Mouse (Mus musculus) brain, embryonic 14.5 days (tissue): ENCODE measurements around the gene Cfap58.
A peak's percentile ranks its signal among the peaks of the same experiment; 100 is the strongest.

Experiments used
- CTCF ChIP-seq: fragments of 200-500 bp; IDR thresholded peaks from 2 replicates; pipeline ENCODE4 v1.5.1; 2012; ENCODE audit warnings: inconsistent platforms, mild to moderate bottlenecking, moderate library complexity, borderline replicate concordance; ENCODE audit not compliant: insufficient read depth, insufficient read length; ENCODE audit errors: extremely low read depth
- POLR2A ChIP-seq: fragments of 200-500 bp; IDR thresholded peaks from 2 replicates; pipeline ENCODE4 v1.6.1; 2012; ENCODE audit warnings: mild to moderate bottlenecking, inconsistent platforms, borderline replicate concordance; ENCODE audit not compliant: poor library complexity, insufficient read depth, insufficient read length, severe bottlenecking; ENCODE audit errors: extremely low read depth

GRCm38 (mm10) chr19:47988456-47988855 is 51.0 kb downstream of the Cfap58 start:
- TF ChIP-seq POLR2A (no peak), CTCF (peak; percentile 67; the same call in 1 of the 2 replicates)
